In genomic region chr6:149409341-149409740, GRCm38 (mm10) we compare ENCODE assay signal across 8 mouse cellular contexts. TPM values are rescaled to one million over a fixed set of nuclear protein-coding genes. Genes with fewer than 3 reads are reported as not detected.
DNase-seq lines count a peak whose midpoint lies in the region; ATAC-seq and TF ChIP-seq lines count a peak whose summit lies in the region.

No protein-coding gene starts in this region.

- 2% methylated on average over 11 of the region's 11 CpGs for WGBS in heart, postnatal 0 days
- under 1% methylated on average over 11 of the region's 11 CpGs for WGBS in midbrain, embryonic 12.5 days

- ATAC-seq in heart, postnatal 0 days (ENCODE audit: insufficient read depth, low read depth): peak; percentile 14; the same call in 1 of the 2 replicates
- ATAC-seq in midbrain, embryonic 12.5 days (ENCODE audit: low FRiP score, low read depth): peak; percentile 25; the same call in 1 of the 2 replicates

- no peak for TF ChIP-seq EP300 in MEL (IDR thresholded peaks at IDR 0.05; ENCODE audit: low read depth in 1 of 2, low read length in 2 of 2)
- TF ChIP-seq EP300 in heart, postnatal 0 days (IDR thresholded peaks at IDR 0.05; ENCODE audit: low read depth): no peak

- no peaks in the 10 kb centered on the region; a peak in 1 of 4 replicates for H3K4me1 ChIP-seq in MEL (ENCODE audit: control insufficient read depth in 1 of 2, insufficient read depth in 2 of 2, low read length in 2 of 2)
- peaks cover 3% of the 10 kb centered on the region; the same call in 1 of the 2 replicates for H3K4me1 ChIP-seq in heart, postnatal 0 days (ENCODE audit: control insufficient read depth, insufficient read depth)
- peaks cover 9% of the 10 kb centered on the region; the same call in 1 of the 2 replicates for H3K4me1 ChIP-seq in midbrain, embryonic 12.5 days

- no peak for TF ChIP-seq RAD21 in MEL (IDR thresholded peaks at IDR 0.05; ENCODE audit: low read depth, low read length)

- H3K4me2 ChIP-seq in heart, postnatal 0 days (ENCODE audit: low read depth, low read length): peak overlapping the region; percentile 87
- peak overlapping the region; percentile 71 for H3K4me2 ChIP-seq in midbrain, embryonic 12.5 days (replicated peaks)

- TF ChIP-seq CTCF in MEL (IDR thresholded peaks at IDR 0.05 in 2 of 3, conservative IDR thresholded peaks at IDR 0.05 in 1 of 3; ENCODE audit: control insufficient read depth in 1 of 3, insufficient read depth in 1 of 3, low read depth in 2 of 3, low read length in 3 of 3, poor library complexity in 1 of 3, severe bottlenecking in 1 of 3): no peak
- TF ChIP-seq CTCF in heart, postnatal 0 days (IDR thresholded peaks at IDR 0.05; ENCODE audit: low read depth): no peak

- no peaks in the 10 kb centered on the region; the same call in 1 of the 2 replicates for H3K79me2 ChIP-seq in MEL (ENCODE audit: control insufficient read depth, insufficient read depth, low read length, poor library complexity)

- no peaks in the 10 kb centered on the region for H3K9me3 ChIP-seq in MEL (replicated peaks; ENCODE audit: insufficient read depth, low read length)
- no peaks in the 10 kb centered on the region for H3K9me3 ChIP-seq in heart, postnatal 0 days (replicated peaks; ENCODE audit: control insufficient read depth, low read length)
- H3K9me3 ChIP-seq in midbrain, embryonic 12.5 days: no peaks in the 10 kb centered on the region

- H3K27me3 ChIP-seq in MEL (ENCODE audit: control insufficient read depth in 1 of 2, insufficient read depth in 2 of 2, low read length in 2 of 2): no peaks in the 10 kb centered on the region; a peak in 2 of 4 replicates
- H3K27me3 ChIP-seq in heart, postnatal 0 days (ENCODE audit: control insufficient read depth, insufficient read depth, low read length): no peaks in the 10 kb centered on the region
- H3K27me3 ChIP-seq in midbrain, embryonic 12.5 days: no peaks in the 10 kb centered on the region

- H3K4me3 ChIP-seq in MEL (ENCODE audit: control insufficient read depth in 1 of 2, insufficient read depth in 1 of 2, low read depth in 2 of 2, low read length in 2 of 2): peak overlapping the region; percentile 61 to 82
- peak overlapping the region; percentile 74 for H3K4me3 ChIP-seq in heart, postnatal 0 days (ENCODE audit: low read depth, low read length)
- peak overlapping the region; percentile 79 for H3K4me3 ChIP-seq in midbrain, embryonic 12.5 days

- peak; percentile 9 for DNase-seq in kidney, adult 11 months
- no peak for DNase-seq in kidney, adult 18-20 months
- DNase-seq in MEL (ENCODE audit: low read depth, low spot score): peak; percentile 49
- DNase-seq in embryo, embryonic 10.5 days (ENCODE audit: low spot score): peak; percentile 37
- DNase-seq in heart, postnatal 0 days (ENCODE audit: low spot score): no peak
- DNase-seq in layer of hippocampus, postnatal 14 days (ENCODE audit: low spot score in 2 of 2): peak; percentile 30 to 49
- DNase-seq in ovary, adult 18-20 months (ENCODE audit: low spot score): no peak

- H3K27ac ChIP-seq in MEL (ENCODE audit: control insufficient read depth, low read depth, low read length): peak overlapping the region; percentile 6; the same call in 1 of the 2 replicates
- H3K27ac ChIP-seq in heart, postnatal 0 days (ENCODE audit: low read depth): peak overlapping the region; percentile 68; the same call in 1 of the 2 replicates
- H3K27ac ChIP-seq in midbrain, embryonic 12.5 days (replicated peaks): peak overlapping the region; percentile 94

- no peak for TF ChIP-seq POLR2A in MEL (IDR thresholded peaks at IDR 0.05; ENCODE audit: control insufficient read depth in 1 of 2, insufficient read depth in 1 of 2, low read depth in 1 of 2, low read length in 2 of 2, poor library complexity in 1 of 2)

- H3K9ac ChIP-seq in MEL (ENCODE audit: control insufficient read depth, low read depth, low read length, poor library complexity, severe bottlenecking): peak overlapping the region; percentile 77
- peak overlapping the region; percentile 51 for H3K9ac ChIP-seq in heart, postnatal 0 days (replicated peaks; ENCODE audit: low read depth, low read length)
- peak overlapping the region; percentile 73 for H3K9ac ChIP-seq in midbrain, embryonic 12.5 days (replicated peaks)

- no peaks in the 10 kb centered on the region for H3K36me3 ChIP-seq in MEL (ENCODE audit: control insufficient read depth in 1 of 2, insufficient read depth in 2 of 2, low read length in 2 of 2)
- no peaks in the 10 kb centered on the region for H3K36me3 ChIP-seq in heart, postnatal 0 days (replicated peaks; ENCODE audit: control insufficient read depth, insufficient read depth, low read length)
- H3K36me3 ChIP-seq in midbrain, embryonic 12.5 days: no peaks in the 10 kb centered on the region

TF ChIP-seq in MEL, 35 proteins besides CTCF, POLR2A, EP300 and RAD21:
- TF ChIP-seq ELF1 (IDR thresholded peaks at IDR 0.05; ENCODE audit: low read depth, low read length) (no peak), TCF12 (IDR thresholded peaks at IDR 0.05; ENCODE audit: low read depth, low read length) (no peak), MYC (IDR thresholded peaks at IDR 0.05; ENCODE audit: low read depth, low read length) (no peak)

RNA-seq across cellular contexts. Expression of gene Bicd1, which starts 0.7 kb away (rescaled TPM):
- total RNA-seq in MEL (2012; rRNA removed): 1.7 and 2.5 TPM in 2 replicates
- 1 to 10 TPM in 1 of 2 experiments, not detected in 1; 1.6 TPM for polyA plus RNA-seq in MEL (2012; ENCODE audit: insufficient read depth in 1 of 2, insufficient read length in 2 of 2, low read depth in 1 of 2, low replicate concordance in 2 of 2, missing spikeins in 1 of 2)
- total RNA-seq in heart, postnatal 0 days (2014; rRNA removed; ENCODE audit: low replicate concordance): 3.5 and 9.0 TPM in 2 replicates
- polyA plus RNA-seq in heart, postnatal 0 days (2015; fragmentation: Nextera tagmentation; extraction: Ambion mirVana): 3.2 and 4.1 TPM in 2 replicates
- total RNA-seq in layer of hippocampus, postnatal 14 days (2021): 10 to 100 TPM; 53.5 to 56.2 TPM
- 29.5 and 32.9 TPM in 2 replicates for polyA plus RNA-seq in midbrain, embryonic 12.5 days (2016; fragmentation: Nextera tagmentation; extraction: Ambion mirVana)

Comparison
In these comparisons a context has a peak if more than half of its experiments do, and no peak if none do; other contexts are left out.
1. DNase-seq: peak in kidney, adult 11 months (single experiment), MEL (single experiment), embryo, embryonic 10.5 days (single experiment) and layer of hippocampus, postnatal 14 days (2 of 2); none in kidney, adult 18-20 months (single experiment), heart, postnatal 0 days (single experiment) and ovary, adult 18-20 months (single experiment).
2. H3K27ac ChIP-seq: peak in every context shown above with its lines; median percentile 94 in midbrain, embryonic 12.5 days; 68 in heart, postnatal 0 days; 6 in MEL.
3. Peak in every context shown above with its lines, with median percentiles within 50 percentile points of each other: H3K4me3 ChIP-seq and H3K9ac ChIP-seq.